Mouse (Mus musculus): ENCODE measurements at regions not wholly inside any gene's neighbourhood (a gene's known extent, or its start where the extent isn't known, plus 50 kb on each side); places are given as distances from the start of the nearest gene placed in this dataset.

- no peak overlapping the region for H3K9ac ChIP-seq (ENCODE audit: control insufficient read depth, low read depth, low read length, poor library complexity, severe bottlenecking)
- no peak for TF ChIP-seq RCOR1 (IDR thresholded peaks at IDR 0.05; ENCODE audit: low read depth, low read length)
- TF ChIP-seq MEF2A (IDR thresholded peaks at IDR 0.05; ENCODE audit: extremely low read depth, insufficient replicate concordance, low read depth, low read length, poor library complexity, severe bottlenecking) = no peak
- no peak for TF ChIP-seq KAT2A (conservative IDR thresholded peaks at IDR 0.05; ENCODE audit: low read depth, low read length)
- TF ChIP-seq USF2 (IDR thresholded peaks at IDR 0.05; ENCODE audit: borderline replicate concordance in 1 of 2, insufficient read depth in 1 of 2, low read depth in 1 of 2, low read length in 2 of 2) = no peak
- no peak for TF ChIP-seq MYB (IDR thresholded peaks at IDR 0.05; ENCODE audit: low read depth, low read length)
- no peak for TF ChIP-seq MYC (IDR thresholded peaks at IDR 0.05; ENCODE audit: low read depth, low read length)
- TF ChIP-seq ETS1 (IDR thresholded peaks at IDR 0.05; ENCODE audit: low read depth, low read length) = no peak
- TF ChIP-seq CTCF (IDR thresholded peaks at IDR 0.05 in 2 of 3, conservative IDR thresholded peaks at IDR 0.05 in 1 of 3; ENCODE audit: control insufficient read depth in 1 of 3, insufficient read depth in 1 of 3, low read depth in 2 of 3, low read length in 3 of 3, poor library complexity in 1 of 3, severe bottlenecking in 1 of 3) = no peak
- TF ChIP-seq POLR2AphosphoS5 (IDR thresholded peaks at IDR 0.05; ENCODE audit: borderline replicate concordance, low read depth, low read length) = no peak
- TF ChIP-seq POLR2AphosphoS2 (IDR thresholded peaks at IDR 0.05; ENCODE audit: low read length) = no peak
- TF ChIP-seq ELF1 (IDR thresholded peaks at IDR 0.05; ENCODE audit: low read depth, low read length) = no peak
- no peak for TF ChIP-seq RAD21 (IDR thresholded peaks at IDR 0.05; ENCODE audit: low read depth, low read length)
- no peak for TF ChIP-seq ZKSCAN1 (IDR thresholded peaks at IDR 0.05; ENCODE audit: low read depth, low read length)
- TF ChIP-seq MAX (IDR thresholded peaks at IDR 0.05; ENCODE audit: low read length) = no peak
- no peak for TF ChIP-seq EP300 (IDR thresholded peaks at IDR 0.05; ENCODE audit: low read depth in 1 of 2, low read length in 2 of 2)
- TF ChIP-seq SMC3 (IDR thresholded peaks at IDR 0.05; ENCODE audit: low read depth, low read length) = no peak
- TF ChIP-seq GATA1 (IDR thresholded peaks at IDR 0.05; ENCODE audit: low read depth, low read length) = no peak
- TF ChIP-seq CHD2 (IDR thresholded peaks at IDR 0.05; ENCODE audit: low read length) = no peak
- TF ChIP-seq CHD1 (IDR thresholded peaks at IDR 0.05; ENCODE audit: low read depth, low read length) = no peak
- H3K79me2 ChIP-seq (ENCODE audit: control insufficient read depth, insufficient read depth, low read length, poor library complexity) = no peaks in the 10 kb centered on the region
- no peaks in the 10 kb centered on the region for H3K27me3 ChIP-seq (ENCODE audit: control insufficient read depth in 1 of 2, insufficient read depth in 2 of 2, low read length in 2 of 2)
- peaks cover 0 to 6% of the 10 kb centered on the region in 2 experiments; a peak in 2 of 4 replicates for H3K4me1 ChIP-seq (ENCODE audit: control insufficient read depth in 1 of 2, insufficient read depth in 2 of 2, low read length in 2 of 2)
- H3K27ac ChIP-seq (ENCODE audit: control insufficient read depth, low read depth, low read length) = no peak overlapping the region
- no peak overlapping the region for H3K4me3 ChIP-seq (ENCODE audit: control insufficient read depth in 1 of 2, insufficient read depth in 1 of 2, low read depth in 2 of 2, low read length in 2 of 2)
- no peak for DNase-seq (ENCODE audit: low read depth, low spot score)
- H3K9me3 ChIP-seq (replicated peaks; ENCODE audit: insufficient read depth, low read length) = no peaks in the 10 kb centered on the region
- H3K36me3 ChIP-seq (ENCODE audit: control insufficient read depth in 1 of 2, insufficient read depth in 2 of 2, low read length in 2 of 2) = no peaks in the 10 kb centered on the region; a peak in 1 of 4 replicates
Observed at GRCm38 (mm10) chr4:31879192-31879585, 84.7 kb upstream of the Map3k7 start.

DNA sequence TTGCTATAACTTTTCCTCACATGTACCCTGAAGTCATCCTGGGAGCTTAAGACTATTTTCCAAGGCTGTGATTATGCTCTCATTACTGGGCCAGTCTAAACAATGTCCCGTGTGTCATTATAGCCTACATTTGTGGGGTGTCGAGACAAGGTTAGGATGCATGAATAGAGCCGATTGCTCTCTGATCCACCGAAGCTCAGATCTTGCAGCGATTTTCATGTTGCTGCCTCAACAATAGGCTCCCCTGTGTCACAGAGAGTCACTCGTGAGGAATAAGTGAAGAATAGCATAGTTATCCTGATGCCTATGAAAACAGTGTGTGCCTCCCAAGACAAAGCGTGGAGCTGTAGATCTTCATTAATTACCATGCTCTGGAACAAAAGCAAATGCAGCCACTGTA lies 83.7 kb upstream of the Map3k7 start:
- H3K27ac ChIP-seq (ENCODE audit: control insufficient read depth, low read depth, low read length) = no peak overlapping the region
- H3K4me3 ChIP-seq (ENCODE audit: control insufficient read depth in 1 of 2, insufficient read depth in 1 of 2, low read depth in 2 of 2, low read length in 2 of 2) = no peak overlapping the region
- no peaks in the 10 kb centered on the region for H3K79me2 ChIP-seq (ENCODE audit: control insufficient read depth, insufficient read depth, low read length, poor library complexity)
- H3K36me3 ChIP-seq (ENCODE audit: control insufficient read depth in 1 of 2, insufficient read depth in 2 of 2, low read length in 2 of 2) = no peaks in the 10 kb centered on the region; a peak in 1 of 4 replicates
- TF ChIP-seq TCF12 (IDR thresholded peaks at IDR 0.05; ENCODE audit: low read depth, low read length) (no peak), KAT2A (conservative IDR thresholded peaks at IDR 0.05; ENCODE audit: low read depth, low read length) (no peak), POLR2AphosphoS2 (IDR thresholded peaks at IDR 0.05; ENCODE audit: low read length) (no peak), UBTF (IDR thresholded peaks at IDR 0.05; ENCODE audit: borderline replicate concordance, insufficient read depth, low read depth, low read length) (no peak), NRF1 (IDR thresholded peaks at IDR 0.05; ENCODE audit: insufficient read depth, low read depth, low read length, poor library complexity, severe bottlenecking) (no peak), MAZ (IDR thresholded peaks at IDR 0.05; ENCODE audit: low read depth, low read length) (no peak), TBP (IDR thresholded peaks at IDR 0.05; ENCODE audit: low read depth, low read length) (no peak), NELFE (IDR thresholded peaks at IDR 0.05; ENCODE audit: low read depth, low read length) (no peak), ZNF384 (IDR thresholded peaks at IDR 0.05; ENCODE audit: low read depth, low read length) (no peak), ETS1 (IDR thresholded peaks at IDR 0.05; ENCODE audit: low read depth, low read length) (no peak), JUND (IDR thresholded peaks at IDR 0.05; ENCODE audit: low read depth, low read length) (no peak)
- peaks cover 0 to 6% of the 10 kb centered on the region in 2 experiments; a peak in 2 of 4 replicates for H3K4me1 ChIP-seq (ENCODE audit: control insufficient read depth in 1 of 2, insufficient read depth in 2 of 2, low read length in 2 of 2)
- no peaks in the 10 kb centered on the region for H3K9me3 ChIP-seq (replicated peaks; ENCODE audit: insufficient read depth, low read length)
- H3K27me3 ChIP-seq (ENCODE audit: control insufficient read depth in 1 of 2, insufficient read depth in 2 of 2, low read length in 2 of 2) = no peaks in the 10 kb centered on the region
- no peak for DNase-seq (ENCODE audit: low read depth, low spot score)
- no peak overlapping the region for H3K9ac ChIP-seq (ENCODE audit: control insufficient read depth, low read depth, low read length, poor library complexity, severe bottlenecking)

Measured in MEL (cell line).